Mouse (Mus musculus): ENCODE data around the gene Ube2cbp. TPM values are rescaled to one million over a fixed set of nuclear protein-coding genes. Genes with fewer than 3 reads are reported as not detected.

The Ube2cbp gene
- polyA plus RNA-seq (2014; fragmentation: Illumina TruSeq; extraction: RNeasy Lipid Tissue Mini Kit (QIAGEN cat#74804); ENCODE audit: low read depth, low replicate concordance): 1.2 TPM

GRCm38 (mm10) chr9:86464151-86465105 lies at the start of gene Ube2cbp:
TSS of gene Ube2cbp (minus strand) at chr9:86464950.

DNA sequence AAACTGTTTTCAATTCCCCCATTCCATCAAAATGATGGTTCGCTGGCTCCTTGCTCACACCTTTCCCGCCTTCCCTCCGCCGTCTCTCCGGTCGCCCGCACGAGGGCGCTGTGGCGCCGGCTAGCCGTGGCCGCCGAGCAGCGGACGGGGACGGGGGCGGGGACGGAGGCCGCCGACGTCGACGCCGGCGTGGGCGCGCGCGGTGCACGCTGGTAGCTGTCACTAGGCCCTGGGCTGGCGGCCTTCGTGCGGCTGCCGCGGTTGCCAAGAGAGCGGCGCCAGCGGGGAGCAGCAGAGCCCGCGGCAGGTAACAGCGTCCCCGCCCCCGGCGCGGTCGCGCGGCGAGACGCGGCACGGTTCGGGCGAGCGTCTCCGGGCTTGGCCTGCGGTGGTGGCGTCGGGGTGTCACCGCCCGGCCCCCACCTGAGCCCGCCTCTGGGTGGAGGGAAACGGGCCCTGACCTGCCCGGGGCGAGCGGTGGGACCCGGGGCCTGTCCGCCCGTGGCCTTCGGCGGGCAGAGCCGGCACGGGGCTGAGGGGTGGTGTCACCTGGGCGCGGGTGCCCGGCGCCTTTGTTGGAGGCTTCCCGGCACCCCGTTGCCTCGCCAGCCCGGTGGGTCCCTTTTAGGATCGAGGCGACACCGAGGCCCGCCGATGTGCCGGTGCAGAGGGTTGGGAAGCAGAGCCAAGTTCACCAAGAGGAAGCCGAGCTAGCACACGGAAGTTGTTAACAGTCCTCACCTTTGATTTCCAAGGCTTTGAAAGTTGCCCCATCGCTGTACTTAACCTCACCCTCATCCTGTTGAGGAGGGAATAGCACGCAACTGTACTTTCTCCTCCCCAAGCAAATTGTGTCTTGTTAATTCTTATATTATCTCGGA lies 2.5 kb upstream of the Ube2cbp start, which contains the start of gene Dop1a:
Gene Dop1a (plus strand): TSS at position 165 of the 881 bp plus-strand sequence.

Other genes starting within 250 kb of the Ube2cbp start
- 47.3 TPM for gene Dop1a, start 2.2 kb upstream of the Ube2cbp start, polyA plus RNA-seq (2014; fragmentation: Illumina TruSeq; extraction: RNeasy Lipid Tissue Mini Kit (QIAGEN cat#74804); ENCODE audit: low read depth, low replicate concordance)
- gene Pgm3, start 106.9 kb upstream of the Ube2cbp start, polyA plus RNA-seq (2014; fragmentation: Illumina TruSeq; extraction: RNeasy Lipid Tissue Mini Kit (QIAGEN cat#74804); ENCODE audit: low read depth, low replicate concordance): 13.3 TPM
- 112 TPM for gene Rwdd2a, start 107.0 kb upstream of the Ube2cbp start, polyA plus RNA-seq (2014; fragmentation: Illumina TruSeq; extraction: RNeasy Lipid Tissue Mini Kit (QIAGEN cat#74804); ENCODE audit: low read depth, low replicate concordance)
- gene Me1, start 231.0 kb upstream of the Ube2cbp start, polyA plus RNA-seq (2014; fragmentation: Illumina TruSeq; extraction: RNeasy Lipid Tissue Mini Kit (QIAGEN cat#74804); ENCODE audit: low read depth, low replicate concordance): 415 TPM

All from testis, adult 10 weeks (tissue).